Mouse (Mus musculus) lung, postnatal 0 days (tissue): ENCODE measurements around the gene Treh.

ENCODE experiments used
- CTCF ChIP-seq: IDR thresholded peaks from 2 replicates; pipeline ENCODE4 v1.5.1; 2016; ENCODE audit warnings: antibody characterized with exemption, mild to moderate bottlenecking
- EP300 ChIP-seq: IDR thresholded peaks from 2 replicates; pipeline ENCODE4 v1.6.1; 2016; ENCODE audit warnings: antibody characterized with exemption, mild to moderate bottlenecking, control low read depth

DNA sequence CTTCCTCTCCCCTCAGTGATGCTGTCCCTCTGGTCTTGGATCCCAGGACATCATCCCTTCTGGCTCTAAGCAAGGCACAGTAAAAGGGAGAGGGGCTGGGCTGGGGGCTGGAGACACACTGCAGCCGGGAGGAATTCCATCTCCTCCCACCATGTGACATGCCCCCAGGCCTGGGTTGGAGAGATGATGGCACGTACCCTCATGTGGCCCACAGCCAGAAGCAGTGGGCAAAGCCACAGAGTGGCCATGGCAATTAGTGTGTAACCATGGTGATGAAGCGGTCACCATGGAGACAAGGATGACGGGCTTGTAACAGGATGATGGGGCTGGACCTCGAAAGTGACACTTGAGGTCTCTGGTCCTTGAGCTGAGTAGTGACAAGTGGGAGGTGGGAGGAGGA, 13.6 kb downstream of the Treh start:
- no peak for TF ChIP-seq CTCF
- TF ChIP-seq EP300 = no peak
